Mouse (Mus musculus) olfactory bulb, adult 2 months (tissue): Measurements from ENCODE around the gene Rbm6.

Source experiments
- CTCF ChIP-seq: fragments of 200-500 bp; IDR thresholded peaks from 2 replicates; pipeline ENCODE4 v1.5.1; 2012; ENCODE audit warnings: low read depth, mild to moderate bottlenecking, low read length, moderate library complexity; ENCODE audit not compliant: insufficient read depth
- POLR2A ChIP-seq: fragments of 200-500 bp; IDR thresholded peaks from 2 replicates; pipeline ENCODE4 v1.6.1; 2012; ENCODE audit warnings: mild to moderate bottlenecking, low read depth, low read length, moderate library complexity; ENCODE audit not compliant: insufficient read depth

DNA sequence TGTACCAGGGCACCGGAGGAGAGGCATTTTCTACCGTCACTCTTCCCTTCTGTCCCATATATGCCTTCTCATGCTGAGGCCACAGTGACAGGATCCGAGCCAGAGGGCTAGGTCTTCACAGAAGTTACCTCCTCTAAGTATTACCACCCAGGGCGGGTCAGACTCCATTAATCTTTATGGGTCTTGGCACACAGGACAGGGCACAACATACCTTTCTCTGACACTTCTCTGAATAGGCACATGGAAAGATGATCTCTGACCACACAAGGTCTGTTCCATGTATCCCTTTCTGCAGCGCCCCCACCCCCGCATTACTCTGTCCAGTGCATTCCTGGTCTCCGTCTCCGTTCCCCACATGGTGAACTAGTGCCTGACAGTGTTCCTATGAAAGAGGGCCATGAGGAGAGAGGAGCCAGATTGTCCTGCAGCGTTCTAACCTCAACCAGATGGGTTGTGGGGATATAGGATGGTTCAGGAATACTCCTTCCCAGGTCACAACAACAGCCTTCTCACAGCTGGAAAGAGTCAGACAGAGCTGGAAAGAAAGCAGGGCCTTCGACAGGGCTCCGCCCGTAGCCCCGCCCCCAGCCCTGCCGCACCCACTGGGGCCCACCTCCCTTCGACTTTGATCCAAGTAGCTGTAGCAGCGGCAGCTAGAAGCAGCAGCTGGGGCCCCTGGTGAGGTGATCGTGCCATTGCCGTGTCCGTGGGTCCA lies 33.4 kb upstream of the Rbm6 start, which contains the start of gene Mst1r:
- TF ChIP-seq CTCF: no peak
- TF ChIP-seq POLR2A: no peak
